ENCODE assay signal across 8 mouse cellular contexts in genomic region chr1:154796685-154797084, GRCm38 (mm10).
DNase-seq lines count a peak whose midpoint lies in the region; ATAC-seq lines count a peak whose summit lies in the region.

No protein-coding gene starts in this region.

- no peak overlapping the region for H3K4me3 ChIP-seq in kidney, embryonic 14.5 days (ENCODE audit: low read length)

- intact Hi-C loops in heart, postnatal 25 days (cut with DNase I): loop anchor here (10.0 kb wide), 1 partner anchor 478 kb away; no protein-coding TSS in a partner anchor

- DNase-seq in heart, postnatal 4 days: peak; percentile 53
- no peak for DNase-seq in heart, postnatal 25 days (ENCODE audit: low spot score)
- peak; percentile 14 for DNase-seq in urinary bladder, postnatal 25 days (ENCODE audit: low spot score)
- DNase-seq in urinary bladder, postnatal 4 days (ENCODE audit: low spot score in 2 of 2): no peak
- peak; percentile 19 to 75 for DNase-seq in spleen, postnatal 4 days (ENCODE audit: low spot score in 2 of 2)
- DNase-seq in frontal cortex, postnatal 14 days (ENCODE audit: low spot score in 2 of 2): no peak
- DNase-seq in yolk sac, embryonic 10.5 days (ENCODE audit: low spot score): no peak

- no peak overlapping the region for H3K9ac ChIP-seq in kidney, embryonic 14.5 days (ENCODE audit: low read depth, low read length)

- H3K4me1 ChIP-seq in kidney, embryonic 14.5 days (ENCODE audit: control insufficient read depth, insufficient read depth, low read length): no peaks in the 10 kb centered on the region

- no peak overlapping the region for H3K27ac ChIP-seq in kidney, embryonic 14.5 days (ENCODE audit: low read depth, low read length)

- H3K36me3 ChIP-seq in kidney, embryonic 14.5 days (ENCODE audit: control insufficient read depth, insufficient read depth, low read length): no peaks in the 10 kb centered on the region

- 59% methylated on average over 2 of the region's 2 CpGs for WGBS in kidney, embryonic 14.5 days

- H3K27me3 ChIP-seq in kidney, embryonic 14.5 days (ENCODE audit: control insufficient read depth, insufficient read depth, low read length): no peaks in the 10 kb centered on the region

- H3K9me3 ChIP-seq in kidney, embryonic 14.5 days (ENCODE audit: control insufficient read depth, low read length): no peaks in the 10 kb centered on the region

- H3K4me2 ChIP-seq in kidney, embryonic 14.5 days (replicated peaks; ENCODE audit: low read depth, low read length): no peak overlapping the region

- peak; percentile 62; the same call in 1 of the 2 replicates for ATAC-seq in kidney, embryonic 14.5 days (ENCODE audit: low FRiP score, low TSS enrichment)

Comparison
In these comparisons a context has a peak if more than half of its experiments do, and no peak if none do; other contexts are left out.
1. DNase-seq: peak in heart, postnatal 4 days (single experiment), urinary bladder, postnatal 25 days (single experiment) and spleen, postnatal 4 days (2 of 2); none in heart, postnatal 25 days (single experiment), urinary bladder, postnatal 4 days (0 of 2), frontal cortex, postnatal 14 days (0 of 2) and yolk sac, embryonic 10.5 days (single experiment).